Mouse (Mus musculus): ENCODE measurements at regions not wholly inside any gene's neighbourhood (a gene's known extent, or its start where the extent isn't known, plus 50 kb on each side); places are given as distances from the start of the nearest gene placed in this dataset.

DNA sequence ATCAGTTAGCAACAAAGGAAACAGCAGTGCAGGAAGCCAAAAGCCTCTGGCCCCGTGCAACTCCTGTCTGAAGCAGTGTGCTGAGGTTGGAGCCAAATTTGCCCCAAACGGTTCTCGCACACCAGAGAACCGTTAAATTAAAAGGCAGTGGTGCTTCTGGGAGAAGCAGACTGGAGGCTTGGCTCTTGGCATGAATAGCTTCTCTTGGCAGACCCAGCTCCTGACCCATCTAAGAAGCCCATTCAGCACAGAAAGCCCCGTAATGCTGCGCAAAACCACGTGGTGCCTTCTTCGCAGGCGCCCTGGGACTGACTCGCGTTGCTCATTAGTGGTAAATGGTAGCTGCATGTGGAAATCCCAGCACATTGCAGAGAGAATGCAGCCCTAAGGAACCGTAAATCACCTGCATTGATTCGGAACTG lies 340.2 kb upstream of the Slc24a2 start:
- no peak overlapping the region for H3K4me3 ChIP-seq (ENCODE audit: low read depth, low read length)
- DNase-seq (ENCODE audit: low spot score) = peak; percentile 45
- H3K27ac ChIP-seq (replicated peaks; ENCODE audit: low read depth, low read length) = no peak overlapping the region
- no peaks in the 10 kb centered on the region for H3K9me3 ChIP-seq (ENCODE audit: control insufficient read depth, low read length)
- H3K4me2 ChIP-seq (ENCODE audit: low read depth, severe bottlenecking) = no peak overlapping the region
- no peaks in the 10 kb centered on the region for H3K4me1 ChIP-seq (ENCODE audit: control insufficient read depth, insufficient read depth, low read length)
- H3K27me3 ChIP-seq (ENCODE audit: control insufficient read depth, insufficient read depth, low read length) = no peaks in the 10 kb centered on the region
- no peaks in the 10 kb centered on the region for H3K36me3 ChIP-seq (ENCODE audit: control insufficient read depth, insufficient read depth, low read length)
- 56% methylated on average over 13 of the region's 13 CpGs for WGBS
- no peak overlapping the region for H3K9ac ChIP-seq (ENCODE audit: low read length)
- ATAC-seq (ENCODE audit: insufficient number of reproducible peaks, low FRiP score, low TSS enrichment, low read depth) = no peak

DNA sequence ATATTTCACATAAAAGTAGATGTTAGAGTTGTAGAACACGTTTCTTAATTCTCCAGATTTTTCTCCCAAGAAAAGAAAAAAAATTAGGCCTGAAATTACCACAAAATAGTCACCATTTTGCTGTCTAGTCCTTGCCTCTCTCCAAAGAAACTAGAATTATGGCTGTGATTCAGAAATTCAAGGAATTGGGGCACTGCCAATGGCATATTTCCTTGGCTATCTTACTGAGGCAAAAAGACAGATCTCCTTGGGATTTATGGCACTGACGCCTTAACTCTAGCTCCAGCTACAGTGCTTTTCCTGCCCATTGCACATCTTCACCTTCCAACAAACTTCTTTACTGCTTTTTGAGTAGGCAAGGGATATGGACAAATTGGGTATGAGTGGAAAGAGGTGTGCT lies 336.3 kb upstream of the Slc24a2 start:
- Histone ChIP-seq H3K4me3 (ENCODE audit: low read depth, low read length) (no peak overlapping the region), H3K4me2 (ENCODE audit: low read depth, severe bottlenecking) (no peak overlapping the region), H3K9ac (ENCODE audit: low read length) (no peak overlapping the region), H3K9me3 (ENCODE audit: control insufficient read depth, low read length) (no peaks in the 10 kb centered on the region), H3K36me3 (ENCODE audit: control insufficient read depth, insufficient read depth, low read length) (no peaks in the 10 kb centered on the region), H3K4me1 (ENCODE audit: control insufficient read depth, insufficient read depth, low read length) (no peaks in the 10 kb centered on the region), H3K27ac (replicated peaks; ENCODE audit: low read depth, low read length) (no peak overlapping the region), H3K27me3 (ENCODE audit: control insufficient read depth, insufficient read depth, low read length) (no peaks in the 10 kb centered on the region)
- 86% methylated on average over 2 of the region's 2 CpGs for WGBS
- ATAC-seq (ENCODE audit: insufficient number of reproducible peaks, low FRiP score, low TSS enrichment, low read depth) = no peak
- no peak for DNase-seq (ENCODE audit: low spot score)

DNA sequence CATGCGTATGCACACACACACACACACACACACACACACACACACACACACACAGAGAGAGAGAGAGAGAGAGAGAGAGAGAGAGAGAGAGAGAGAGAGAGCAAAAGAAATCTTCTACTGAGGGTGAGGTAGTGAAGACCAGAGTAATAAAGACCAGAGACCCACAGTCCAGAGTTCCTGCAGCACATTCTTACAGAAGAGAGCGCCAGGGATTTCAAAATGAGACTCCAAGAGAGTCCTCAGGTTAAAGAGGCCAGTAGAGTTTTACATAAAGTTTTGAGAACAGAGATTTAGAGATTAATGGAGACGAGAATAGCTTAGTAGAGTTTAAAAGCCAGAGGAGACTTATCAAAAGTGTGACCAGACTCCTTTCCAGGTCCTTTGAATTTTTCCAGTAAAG lies 324.6 kb upstream of the Slc24a2 start:
- Histone ChIP-seq H3K36me3 (ENCODE audit: control insufficient read depth, insufficient read depth, low read length) (no peaks in the 10 kb centered on the region), H3K4me1 (ENCODE audit: control insufficient read depth, insufficient read depth, low read length) (no peaks in the 10 kb centered on the region), H3K27me3 (ENCODE audit: control insufficient read depth, insufficient read depth, low read length) (no peaks in the 10 kb centered on the region), H3K9ac (ENCODE audit: low read length) (no peak overlapping the region), H3K27ac (replicated peaks; ENCODE audit: low read depth, low read length) (no peak overlapping the region), H3K4me2 (ENCODE audit: low read depth, severe bottlenecking) (no peak overlapping the region), H3K4me3 (ENCODE audit: low read depth, low read length) (no peak overlapping the region), H3K9me3 (ENCODE audit: control insufficient read depth, low read length) (no peaks in the 10 kb centered on the region)
- DNase-seq (ENCODE audit: low spot score) (no peak), ATAC-seq (ENCODE audit: insufficient number of reproducible peaks, low FRiP score, low TSS enrichment, low read depth) (no peak)
- WGBS = 80% methylated on average over 3 of the region's 3 CpGs

Measured in limb, embryonic 11.5 days (tissue).